Mouse (Mus musculus): ENCODE measurements around the gene Hpn. TPM values are rescaled to one million over a fixed set of nuclear protein-coding genes. Genes with fewer than 3 reads are reported as not detected.
A peak's percentile ranks its signal among the peaks of the same experiment; 100 is the strongest.

Gene Hpn
- polyA plus RNA-seq, 1 experiment from 2014 or later: 0.67 TPM

DNA sequence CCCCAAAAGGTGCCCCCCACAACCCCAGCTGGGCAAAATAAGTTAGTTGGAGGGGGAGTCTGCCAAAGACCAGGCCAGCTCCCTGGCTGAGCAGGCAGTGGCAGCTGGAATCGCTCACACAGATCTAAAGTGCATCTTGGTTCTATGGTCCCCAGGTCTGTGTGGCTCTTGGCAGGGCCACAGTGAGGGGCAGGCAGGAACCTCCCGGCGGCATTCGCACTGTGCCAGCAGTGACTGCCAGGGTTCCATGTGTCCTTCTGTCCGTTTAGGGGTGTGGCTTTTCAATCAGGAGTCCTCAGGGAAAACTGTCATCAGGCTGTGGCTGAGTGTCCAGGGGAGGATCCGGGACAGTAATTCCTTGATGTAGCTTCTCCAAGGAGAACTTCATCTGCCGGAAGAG is 15.1 kb upstream of the Hpn start:
- Histone ChIP-seq H3K27me3 (ENCODE audit: control insufficient read depth, insufficient read depth, low read length) (peaks cover 11% of the 10 kb centered on the region; the same call in 1 of the 2 replicates), H3K4me2 (ENCODE audit: low read depth, low read length) (no peak overlapping the region), H3K9ac (replicated peaks; ENCODE audit: low read depth, low read length) (no peak overlapping the region), H3K4me3 (ENCODE audit: low read depth, low read length) (no peak overlapping the region), H3K27ac (ENCODE audit: low read depth, low read length) (no peak overlapping the region), H3K9me3 (ENCODE audit: control insufficient read depth, low read length) (no peaks in the 10 kb centered on the region), H3K36me3 (ENCODE audit: control insufficient read depth, insufficient read depth, low read length) (peaks cover 62% of the 10 kb centered on the region), H3K4me1 (ENCODE audit: control insufficient read depth, insufficient read depth, low read length) (0 out of 2 replicates have a peak, but pooled peaks cover 7% of the 10 kb centered on the region)
- 92% methylated on average over 7 of the region's 7 CpGs for WGBS
- ATAC-seq (ENCODE audit: low read depth): no peak

DNA sequence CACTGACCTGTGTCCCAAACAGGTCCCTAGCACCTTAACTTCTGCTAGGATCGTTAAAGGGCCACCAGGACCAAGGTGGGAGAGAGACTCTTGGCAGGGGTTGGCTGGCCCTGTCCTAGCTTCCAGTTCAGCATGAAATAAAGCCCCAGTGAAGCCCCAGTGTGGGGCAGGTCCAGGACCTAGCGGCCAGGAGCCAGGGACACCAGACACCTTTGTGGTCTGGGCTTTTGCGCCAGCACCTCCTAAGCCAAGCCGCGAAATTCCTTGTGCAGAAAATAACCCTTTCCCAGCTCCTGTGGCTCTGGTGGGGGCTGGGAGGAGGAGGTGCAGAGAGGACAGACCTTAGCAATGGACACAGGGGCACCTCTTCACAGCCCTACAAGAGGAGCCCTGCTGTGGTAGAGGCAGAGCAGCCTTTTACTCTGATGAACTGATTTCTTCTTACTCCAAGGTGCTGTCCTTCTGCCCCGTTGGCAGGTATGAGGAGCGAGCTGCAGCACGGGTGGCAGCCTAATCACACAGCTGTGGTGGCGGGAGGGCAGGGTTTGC is 13.1 kb upstream of the Hpn start:
- Histone ChIP-seq H3K4me3 (ENCODE audit: low read depth, low read length) (no peak overlapping the region), H3K4me2 (ENCODE audit: low read depth, low read length) (no peak overlapping the region), H3K27ac (ENCODE audit: low read depth, low read length) (no peak overlapping the region), H3K9me3 (ENCODE audit: control insufficient read depth, low read length) (no peaks in the 10 kb centered on the region), H3K36me3 (ENCODE audit: control insufficient read depth, insufficient read depth, low read length) (peaks cover 42% of the 10 kb centered on the region), H3K4me1 (ENCODE audit: control insufficient read depth, insufficient read depth, low read length) (0 out of 2 replicates have a peak, but pooled peaks cover 7% of the 10 kb centered on the region), H3K9ac (replicated peaks; ENCODE audit: low read depth, low read length) (no peak overlapping the region), H3K27me3 (ENCODE audit: control insufficient read depth, insufficient read depth, low read length) (peaks cover 11% of the 10 kb centered on the region; the same call in 1 of the 2 replicates)
- 70% methylated on average over 9 of the region's 9 CpGs for WGBS
- ATAC-seq (ENCODE audit: low read depth): peak; percentile 1; the same call in 1 of the 2 replicates

- Histone ChIP-seq H3K4me1 (ENCODE audit: control insufficient read depth, insufficient read depth, low read length) (0 out of 2 replicates have a peak, but pooled peaks cover 7% of the 10 kb centered on the region), H3K9me3 (ENCODE audit: control insufficient read depth, low read length) (no peaks in the 10 kb centered on the region), H3K27me3 (ENCODE audit: control insufficient read depth, insufficient read depth, low read length) (peaks cover 11% of the 10 kb centered on the region; the same call in 1 of the 2 replicates), H3K4me3 (ENCODE audit: low read depth, low read length) (peak within 1 kb of the TSS; percentile 53), H3K4me2 (ENCODE audit: low read depth, low read length) (peak within 1 kb of the TSS; percentile 80), H3K27ac (ENCODE audit: low read depth, low read length) (peak within 1 kb of the TSS; percentile 39; the same call in 1 of the 2 replicates), H3K9ac (replicated peaks; ENCODE audit: low read depth, low read length) (peak within 1 kb of the TSS; percentile 71), H3K36me3 (ENCODE audit: control insufficient read depth, insufficient read depth, low read length) (peaks cover 31% of the 10 kb centered on the region)
- WGBS: 3% methylated on average over 27 of the region's 60 CpGs
- ATAC-seq (ENCODE audit: low read depth): peak; percentile 50
Measured at GRCm38 (mm10) chr7:31126851-31127724, 12.0 kb upstream of the Hpn start, which contains the start of gene Scn1b. Gene Scn1b (minus strand): TSS chr7:31127003.

DNA sequence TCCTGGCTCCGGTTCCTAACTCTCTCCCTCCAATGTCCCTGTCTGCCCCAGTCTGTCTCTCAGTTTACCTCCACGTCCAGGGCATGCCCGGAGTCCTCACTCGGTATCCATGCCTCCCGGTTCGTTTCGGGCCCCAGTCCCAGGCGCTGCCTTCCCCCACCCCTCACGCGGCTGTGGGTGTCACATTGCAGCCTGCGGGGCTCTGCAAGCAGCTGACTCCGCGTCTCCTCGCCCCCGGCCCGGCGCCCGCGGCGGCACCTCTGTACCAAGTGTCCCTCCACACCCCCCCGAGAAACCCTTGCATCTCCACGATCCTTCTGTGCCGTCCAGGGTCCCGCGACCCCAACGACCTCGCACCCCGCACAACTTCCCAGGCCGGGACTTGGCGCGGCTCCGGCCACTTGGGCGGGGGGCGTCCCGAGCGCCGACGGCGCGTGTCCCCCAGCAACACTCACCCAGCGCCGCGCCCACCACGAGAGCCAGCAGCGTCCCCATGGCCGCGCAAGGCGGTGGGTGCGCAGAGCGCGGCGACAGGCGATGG is 11.2 kb upstream of the Hpn start:
- H3K27ac ChIP-seq (ENCODE audit: low read depth, low read length): no peak overlapping the region
- peak; percentile 13 for ATAC-seq (ENCODE audit: low read depth)

DNA sequence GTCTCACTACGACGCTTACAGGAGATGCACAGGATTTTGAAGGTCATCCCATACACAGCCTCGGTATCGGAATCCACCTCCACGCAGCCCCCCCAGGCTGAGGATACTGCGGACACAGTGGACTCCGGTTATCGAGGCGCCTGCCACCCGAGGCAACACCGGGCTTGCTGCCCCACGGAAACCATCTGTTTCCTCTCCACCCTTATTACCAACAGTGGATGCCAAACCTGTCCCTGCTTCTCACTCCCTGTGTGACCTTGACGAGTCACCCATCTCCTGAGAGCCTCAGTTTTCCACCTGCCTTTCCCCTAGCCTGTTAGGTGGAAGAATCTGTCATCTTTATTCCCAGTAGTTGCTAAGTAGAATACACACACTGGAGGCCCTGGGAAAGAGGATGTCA is 10.0 kb upstream of the Hpn start:
- no peak overlapping the region for H3K4me3 ChIP-seq (ENCODE audit: low read depth, low read length)
- 84% methylated on average over 13 of the region's 13 CpGs for WGBS

More for the DNA sequence above, 11.2 kb upstream of the Hpn start:
- H3K4me3 ChIP-seq (ENCODE audit: low read depth, low read length): peak overlapping the region; percentile 53
- WGBS: 1% methylated on average over 53 of the region's 53 CpGs
- H3K9me3 ChIP-seq (ENCODE audit: control insufficient read depth, low read length): no peaks in the 10 kb centered on the region
- peaks cover 11% of the 10 kb centered on the region; the same call in 1 of the 2 replicates for H3K27me3 ChIP-seq (ENCODE audit: control insufficient read depth, insufficient read depth, low read length)
- peaks cover 23% of the 10 kb centered on the region for H3K36me3 ChIP-seq (ENCODE audit: control insufficient read depth, insufficient read depth, low read length)
- peak overlapping the region; percentile 80 for H3K4me2 ChIP-seq (ENCODE audit: low read depth, low read length)
- H3K4me1 ChIP-seq (ENCODE audit: control insufficient read depth, insufficient read depth, low read length): 0 out of 2 replicates have a peak, but pooled peaks cover 7% of the 10 kb centered on the region
- peak overlapping the region; percentile 71 for H3K9ac ChIP-seq (replicated peaks; ENCODE audit: low read depth, low read length)

GRCm38 (mm10) chr7:31124381-31124780 is 9.3 kb upstream of the Hpn start:
- H3K9me3 ChIP-seq (ENCODE audit: control insufficient read depth, low read length): no peaks in the 10 kb centered on the region
- peaks cover 5% of the 10 kb centered on the region; the same call in 1 of the 2 replicates for H3K36me3 ChIP-seq (ENCODE audit: control insufficient read depth, insufficient read depth, low read length)
- ATAC-seq (ENCODE audit: low read depth): no peak
- WGBS: 90% methylated on average over 5 of the region's 5 CpGs
- H3K9ac ChIP-seq (replicated peaks; ENCODE audit: low read depth, low read length): no peak overlapping the region
- H3K4me2 ChIP-seq (ENCODE audit: low read depth, low read length): no peak overlapping the region
- 0 out of 2 replicates have a peak, but pooled peaks cover 7% of the 10 kb centered on the region for H3K4me1 ChIP-seq (ENCODE audit: control insufficient read depth, insufficient read depth, low read length)
- H3K27ac ChIP-seq (ENCODE audit: low read depth, low read length): no peak overlapping the region
- H3K27me3 ChIP-seq (ENCODE audit: control insufficient read depth, insufficient read depth, low read length): peaks cover 11% of the 10 kb centered on the region; the same call in 1 of the 2 replicates
- no peak overlapping the region for H3K4me3 ChIP-seq (ENCODE audit: low read depth, low read length)

More for the DNA sequence above, 10.0 kb upstream of the Hpn start:
- 0 out of 2 replicates have a peak, but pooled peaks cover 7% of the 10 kb centered on the region for H3K4me1 ChIP-seq (ENCODE audit: control insufficient read depth, insufficient read depth, low read length)
- ATAC-seq (ENCODE audit: low read depth): no peak
- H3K27ac ChIP-seq (ENCODE audit: low read depth, low read length): no peak overlapping the region
- no peak overlapping the region for H3K4me2 ChIP-seq (ENCODE audit: low read depth, low read length)
- peaks cover 11% of the 10 kb centered on the region; the same call in 1 of the 2 replicates for H3K27me3 ChIP-seq (ENCODE audit: control insufficient read depth, insufficient read depth, low read length)
- H3K9me3 ChIP-seq (ENCODE audit: control insufficient read depth, low read length): no peaks in the 10 kb centered on the region
- no peak overlapping the region for H3K9ac ChIP-seq (replicated peaks; ENCODE audit: low read depth, low read length)
- H3K36me3 ChIP-seq (ENCODE audit: control insufficient read depth, insufficient read depth, low read length): peaks cover 12% of the 10 kb centered on the region

- 0 out of 2 replicates have a peak, but pooled peaks cover 7% of the 10 kb centered on the region for H3K4me1 ChIP-seq (ENCODE audit: control insufficient read depth, insufficient read depth, low read length)
- 85% methylated on average over 3 of the region's 3 CpGs for WGBS
- H3K9me3 ChIP-seq (ENCODE audit: control insufficient read depth, low read length): no peaks in the 10 kb centered on the region
- no peaks in the 10 kb centered on the region for H3K36me3 ChIP-seq (ENCODE audit: control insufficient read depth, insufficient read depth, low read length)
- H3K27me3 ChIP-seq (ENCODE audit: control insufficient read depth, insufficient read depth, low read length): peaks cover 11% of the 10 kb centered on the region; the same call in 1 of the 2 replicates
- no peak overlapping the region for H3K4me2 ChIP-seq (ENCODE audit: low read depth, low read length)
- H3K9ac ChIP-seq (replicated peaks; ENCODE audit: low read depth, low read length): no peak overlapping the region
- no peak overlapping the region for H3K27ac ChIP-seq (ENCODE audit: low read depth, low read length)
- ATAC-seq (ENCODE audit: low read depth): no peak
- no peak overlapping the region for H3K4me3 ChIP-seq (ENCODE audit: low read depth, low read length)
Measured at GRCm38 (mm10) chr7:31123697-31124096, 8.6 kb upstream of the Hpn start.

DNA sequence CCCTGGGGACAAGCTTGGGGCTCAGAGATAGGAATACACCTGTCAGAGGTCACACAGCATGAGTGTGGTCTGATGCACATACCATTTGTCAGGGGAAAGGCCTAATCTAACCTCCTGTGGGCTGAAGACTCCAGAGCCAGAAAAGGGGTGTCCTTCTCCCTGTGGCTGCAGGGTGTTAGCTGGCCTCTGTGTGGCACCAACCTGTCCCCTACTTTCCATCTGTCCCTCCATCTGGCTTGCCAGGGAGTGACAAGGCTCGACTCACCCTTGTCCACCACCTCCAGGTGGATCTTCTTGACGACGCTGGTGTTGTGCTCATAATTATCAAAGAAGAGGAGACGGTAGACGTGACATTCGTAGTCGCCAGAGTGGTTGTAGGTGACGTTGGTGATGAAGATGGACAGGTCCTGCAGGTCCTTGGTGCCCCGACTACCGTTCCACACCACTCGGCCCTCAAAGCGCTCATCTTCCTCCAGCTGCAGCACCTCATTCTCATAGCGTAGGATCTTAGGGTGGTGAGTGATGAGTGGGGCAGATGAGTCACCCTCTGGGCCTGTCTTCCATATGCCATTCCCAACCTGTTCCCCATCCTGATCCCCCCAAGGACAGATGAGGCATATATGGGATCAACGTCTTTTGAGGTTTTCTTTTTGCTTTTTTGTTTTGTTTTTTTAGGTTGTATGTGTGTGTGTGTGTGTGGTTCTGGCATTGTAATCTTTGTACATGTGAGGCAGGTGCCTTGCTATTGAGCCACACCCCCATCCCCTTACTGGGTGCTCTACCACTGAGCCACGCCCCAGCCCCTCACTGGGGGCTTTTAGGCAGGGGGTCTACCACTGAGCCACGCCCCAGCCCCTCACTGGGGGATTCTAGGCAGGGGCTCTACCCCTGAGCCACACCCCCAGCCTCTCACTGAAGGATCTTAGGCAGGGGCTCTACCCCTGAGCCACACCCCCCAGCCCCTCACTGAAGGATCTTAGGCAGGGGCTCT is 7.8 kb upstream of the Hpn start:
- Histone ChIP-seq H3K4me3 (ENCODE audit: low read depth, low read length) (no peak overlapping the region), H3K36me3 (ENCODE audit: control insufficient read depth, insufficient read depth, low read length) (no peaks in the 10 kb centered on the region), H3K9ac (replicated peaks; ENCODE audit: low read depth, low read length) (no peak overlapping the region), H3K27me3 (ENCODE audit: control insufficient read depth, insufficient read depth, low read length) (peaks cover 11% of the 10 kb centered on the region; the same call in 1 of the 2 replicates), H3K4me2 (ENCODE audit: low read depth, low read length) (no peak overlapping the region), H3K27ac (ENCODE audit: low read depth, low read length) (no peak overlapping the region), H3K4me1 (ENCODE audit: control insufficient read depth, insufficient read depth, low read length) (0 out of 2 replicates have a peak, but pooled peaks cover 7% of the 10 kb centered on the region), H3K9me3 (ENCODE audit: control insufficient read depth, low read length) (no peaks in the 10 kb centered on the region)
- no peak for ATAC-seq (ENCODE audit: low read depth)
- WGBS: 88% methylated on average over 16 of the region's 16 CpGs

All from neural tube, embryonic 14.5 days (tissue).